Mouse (Mus musculus) kidney, embryonic 14.5 days (tissue): ENCODE measurements around the gene Ivns1abp. TPM values are rescaled to one million over a fixed set of nuclear protein-coding genes. Genes with fewer than 3 reads are reported as not detected.
A peak's percentile ranks its signal among the peaks of the same experiment; 100 is the strongest.
"Not testable (repeated sequence)": the region's sequence is repeated elsewhere in the genome, so short reads cannot be mapped to it uniquely, and the experiment has no call there.

Experiments used
- ATAC-seq: fragments of 200-750 bp; cut with Nextera tagmentation; 2 replicates; pipeline ENCODE4 v1.8.0; 2017; ENCODE audit warnings: moderate number of reproducible peaks, mild to moderate bottlenecking, moderate TSS enrichment, moderate library complexity; ENCODE audit not compliant: low FRiP score, low TSS enrichment
- H3K27ac ChIP-seq: fragments of 300-500 bp; sonication (generic); 2 replicates; pipeline ENCODE4 v1.5.1; 2014; ENCODE audit warnings: low read depth, mild to moderate bottlenecking, low read length, moderate library complexity, mixed read lengths
- H3K27me3 ChIP-seq: fragments of 300-500 bp; sonication (generic); 2 replicates; pipeline ENCODE4 v1.6.1; 2014; ENCODE audit warnings: mild to moderate bottlenecking, low read length; ENCODE audit not compliant: control insufficient read depth, insufficient read depth
- H3K36me3 ChIP-seq: fragments of 300-500 bp; sonication (generic); 2 replicates; pipeline ENCODE4 v1.6.1; 2014; ENCODE audit warnings: low read length, mixed read lengths; ENCODE audit not compliant: control insufficient read depth, insufficient read depth
- H3K4me1 ChIP-seq: fragments of 300-500 bp; sonication (generic); 2 replicates; pipeline ENCODE4 v1.6.1; 2014; ENCODE audit warnings: low read length, mixed read lengths; ENCODE audit not compliant: control insufficient read depth, insufficient read depth
- H3K4me2 ChIP-seq: fragments of 300-500 bp; sonication (generic); replicated peaks from 2 replicates; pipeline ENCODE4 v1.6.1; 2014; ENCODE audit warnings: low read depth, mild to moderate bottlenecking, low read length
- H3K4me3 ChIP-seq: fragments of 300-500 bp; sonication (generic); 2 replicates; pipeline ENCODE4 v1.5.1; 2014; ENCODE audit warnings: mild to moderate bottlenecking, low read length
- H3K9ac ChIP-seq: fragments of 300-500 bp; sonication (generic); 2 replicates; pipeline ENCODE4 v1.6.1; 2014; ENCODE audit warnings: low read depth, mild to moderate bottlenecking, low read length, moderate library complexity
- H3K9me3 ChIP-seq: fragments of 300-500 bp; sonication (generic); 2 replicates; pipeline ENCODE4 v1.6.1; 2016; ENCODE audit warnings: low read length; ENCODE audit not compliant: control insufficient read depth
- WGBS: fragments of 180-500 bp; shearing (Covaris S2); extraction: QIAGEN DNeasy Blood & Tissue Kit; methylation state at CpG from one replicate; pipeline ENCODE4 v1.1.7; 2014; 5-methylcytosine and 5-hydroxymethylcytosine counted together
- polyA plus RNA-seq: library from polyadenylated mRNA; unstranded; fragments of >200 nt; fragmentation: Nextera tagmentation; extraction: Ambion mirVana; gene quantifications from 2 replicates; pipeline ENCODE4 v1.2.1, GENCODE M21; 2014

Gene Ivns1abp
- polyA plus RNA-seq, 1 experiment from 2014 or later = 414 TPM

GRCm38 (mm10) chr1:151345109-151345862, 1.0 kb downstream of the Ivns1abp start:
- under 1% methylated on average over 55 of the region's 55 CpGs for WGBS
- Histone ChIP-seq H3K4me1 (peaks cover 5% of the 10 kb centered on the region; the same call in 1 of the 2 replicates), H3K4me3 (peak overlapping the region; percentile 98), H3K27me3 (no peaks in the 10 kb centered on the region), H3K27ac (peak overlapping the region; percentile 97), H3K9ac (peak overlapping the region; percentile 98), H3K36me3 (peaks cover 10% of the 10 kb centered on the region), H3K9me3 (no peaks in the 10 kb centered on the region), H3K4me2 (peak overlapping the region; percentile 40)
- ATAC-seq = peak; percentile 78

- H3K4me1 ChIP-seq = peaks cover 5% of the 10 kb centered on the region; the same call in 1 of the 2 replicates
- H3K27ac ChIP-seq = 0 out of 2 replicates have a peak overlapping the region, but pooled peaks have one; percentile 37
- peak overlapping the region; percentile 98 for H3K9ac ChIP-seq
- H3K9me3 ChIP-seq = no peaks in the 10 kb centered on the region
- H3K4me3 ChIP-seq = peak overlapping the region; percentile 98
- no peak for ATAC-seq
- peaks cover 15% of the 10 kb centered on the region for H3K36me3 ChIP-seq
- no peaks in the 10 kb centered on the region for H3K27me3 ChIP-seq
- peak overlapping the region; percentile 40 for H3K4me2 ChIP-seq
Observed at GRCm38 (mm10) chr1:151345863-151346195, 1.6 kb downstream of the Ivns1abp start.

- peak overlapping the region; percentile 40 for H3K4me2 ChIP-seq
- ATAC-seq = no peak
- no peak overlapping the region; the same call in 1 of the 2 replicates for H3K27ac ChIP-seq
- H3K9me3 ChIP-seq = no peaks in the 10 kb centered on the region
- H3K27me3 ChIP-seq = no peaks in the 10 kb centered on the region
- H3K4me1 ChIP-seq = peaks cover 5% of the 10 kb centered on the region; the same call in 1 of the 2 replicates
- H3K9ac ChIP-seq = peak overlapping the region; percentile 98
- H3K36me3 ChIP-seq = peaks cover 24% of the 10 kb centered on the region
- peak overlapping the region; percentile 98 for H3K4me3 ChIP-seq
- 36% methylated on average over 6 of the region's 6 CpGs for WGBS
Observed at GRCm38 (mm10) chr1:151346681-151347127, 2.4 kb downstream of the Ivns1abp start.

- not testable (repeated sequence) for H3K4me1 ChIP-seq, ATAC-seq, H3K4me2 ChIP-seq, H3K27ac ChIP-seq, H3K9me3 ChIP-seq, H3K4me3 ChIP-seq, H3K27me3 ChIP-seq, H3K9ac ChIP-seq
- WGBS = 60% methylated on average over 4 of the region's 4 CpGs
- peaks cover 39% of the 10 kb centered on the region for H3K36me3 ChIP-seq
Observed at GRCm38 (mm10) chr1:151348293-151348692, 4.0 kb downstream of the Ivns1abp start.

GRCm38 (mm10) chr1:151352911-151353310, 8.6 kb downstream of the Ivns1abp start:
- Histone ChIP-seq H3K27me3 (no peaks in the 10 kb centered on the region), H3K27ac (no peak overlapping the region), H3K36me3 (peaks cover 84% of the 10 kb centered on the region), H3K9me3 (no peaks in the 10 kb centered on the region), H3K9ac (no peak overlapping the region), H3K4me3 (no peak overlapping the region), H3K4me1 (no peaks in the 10 kb centered on the region), H3K4me2 (no peak overlapping the region)
- 87% methylated on average over 2 of the region's 2 CpGs for WGBS
- ATAC-seq = no peak

- H3K27ac ChIP-seq = no peak overlapping the region
- no peak overlapping the region for H3K9ac ChIP-seq
- no peaks in the 10 kb centered on the region for H3K4me1 ChIP-seq
- H3K36me3 ChIP-seq = peaks cover 98% of the 10 kb centered on the region
- H3K9me3 ChIP-seq = no peaks in the 10 kb centered on the region
- 93% methylated on average over 5 of the region's 5 CpGs for WGBS
- no peak for ATAC-seq
- no peaks in the 10 kb centered on the region for H3K27me3 ChIP-seq
- H3K4me3 ChIP-seq = no peak overlapping the region
- H3K4me2 ChIP-seq = no peak overlapping the region
Observed at GRCm38 (mm10) chr1:151355994-151356393, 11.7 kb downstream of the Ivns1abp start.

GRCm38 (mm10) chr1:151359374-151359773, 15.1 kb downstream of the Ivns1abp start:
- Histone ChIP-seq H3K9me3 (no peaks in the 10 kb centered on the region), H3K4me3 (no peak overlapping the region), H3K27me3 (no peaks in the 10 kb centered on the region), H3K9ac (no peak overlapping the region), H3K36me3 (peaks cover 99% of the 10 kb centered on the region), H3K27ac (no peak overlapping the region), H3K4me2 (no peak overlapping the region), H3K4me1 (no peaks in the 10 kb centered on the region)
- WGBS = 92% methylated on average over 3 of the region's 3 CpGs
- no peak for ATAC-seq

- peaks cover 72% of the 10 kb centered on the region for H3K36me3 ChIP-seq
- H3K27ac ChIP-seq = no peak overlapping the region
- no peaks in the 10 kb centered on the region for H3K4me1 ChIP-seq
- 89% methylated on average over 8 of the region's 8 CpGs for WGBS
- ATAC-seq = 0 out of 2 replicates have a peak, but pooled peaks have one; percentile 9
- no peak overlapping the region for H3K9ac ChIP-seq
- H3K9me3 ChIP-seq = no peaks in the 10 kb centered on the region
- H3K4me2 ChIP-seq = no peak overlapping the region
- H3K27me3 ChIP-seq = no peaks in the 10 kb centered on the region
- no peak overlapping the region for H3K4me3 ChIP-seq
Observed at GRCm38 (mm10) chr1:151366944-151367605, 22.8 kb downstream of the Ivns1abp start.

GRCm38 (mm10) chr1:151367721-151368324, 23.5 kb downstream of the Ivns1abp start:
- Histone ChIP-seq H3K4me3 (no peak overlapping the region), H3K36me3 (peaks cover 64% of the 10 kb centered on the region), H3K4me2 (no peak overlapping the region), H3K4me1 (no peaks in the 10 kb centered on the region), H3K27ac (no peak overlapping the region), H3K9ac (no peak overlapping the region), H3K9me3 (no peaks in the 10 kb centered on the region), H3K27me3 (no peaks in the 10 kb centered on the region)
- ATAC-seq = no peak
- 90% methylated on average over 5 of the region's 5 CpGs for WGBS
